Mouse (Mus musculus) forebrain, embryonic 14.5 days (tissue): Measurements from ENCODE around the gene Ilk. TPM values are rescaled to one million over a fixed set of nuclear protein-coding genes. Genes with fewer than 3 reads are reported as not detected.

Experiments
- ATAC-seq: fragments of 200-750 bp; cut with Nextera tagmentation; 2 replicates; pipeline ENCODE4 v1.8.0; 2017; ENCODE audit warnings: mild to moderate bottlenecking, moderate library complexity
- DNase-seq: peaks from one replicate; pipeline ENCODE4 v3.0.0-alpha.2; 2015; ENCODE audit warnings: low spot score
- H3K27ac ChIP-seq: fragments of 300-500 bp; sonication (generic); 2 replicates; pipeline ENCODE4 v1.5.1; 2014; ENCODE audit warnings: low read depth, mild to moderate bottlenecking, control low read depth, low read length, moderate library complexity
- H3K27me3 ChIP-seq: fragments of 300-500 bp; sonication (generic); replicated peaks from 2 replicates; pipeline ENCODE4 v1.6.1; 2014; ENCODE audit warnings: low read length, control low read depth, mixed read lengths; ENCODE audit not compliant: control insufficient read depth, insufficient read depth
- H3K36me3 ChIP-seq: fragments of 300-500 bp; sonication (generic); 2 replicates; pipeline ENCODE4 v1.6.1; 2014; ENCODE audit warnings: low read length, control low read depth; ENCODE audit not compliant: control insufficient read depth, insufficient read depth
- H3K4me1 ChIP-seq: fragments of 300-500 bp; sonication (generic); 2 replicates; pipeline ENCODE4 v1.6.1; 2014; ENCODE audit warnings: antibody characterized with exemption, low read length, control low read depth; ENCODE audit not compliant: control insufficient read depth, insufficient read depth
- H3K4me2 ChIP-seq: fragments of 300-500 bp; sonication (generic); 2 replicates; pipeline ENCODE4 v1.6.1; 2014; ENCODE audit warnings: mild to moderate bottlenecking, control low read depth, low read length
- H3K4me3 ChIP-seq: fragments of 300-500 bp; sonication (generic); 2 replicates; pipeline ENCODE4 v1.5.1; 2014; ENCODE audit warnings: low read depth, low read length, control low read depth
- H3K9ac ChIP-seq: fragments of 300-500 bp; sonication (generic); 2 replicates; pipeline ENCODE4 v1.6.1; 2014; ENCODE audit warnings: mild to moderate bottlenecking, low read length, control low read depth, moderate library complexity
- H3K9me3 ChIP-seq: fragments of 300-500 bp; sonication (generic); replicated peaks from 2 replicates; pipeline ENCODE4 v1.6.1; 2016; ENCODE audit warnings: low read length, control low read depth, mixed read lengths; ENCODE audit not compliant: control insufficient read depth
- WGBS: fragments of 180-500 bp; shearing (Covaris S2); extraction: QIAGEN DNeasy Blood & Tissue Kit; methylation state at CpG from one replicate; pipeline ENCODE4 v1.1.7; 2014; 5-methylcytosine and 5-hydroxymethylcytosine counted together
- polyA plus RNA-seq: library from polyadenylated mRNA; unstranded; fragments of >200 nt; fragmentation: Nextera tagmentation; extraction: Ambion mirVana; gene quantifications from 2 replicates; pipeline ENCODE4 v1.2.1, GENCODE M21; 2014

Gene Ilk
- polyA plus RNA-seq, 1 experiment from 2014 or later = 207 TPM

DNA sequence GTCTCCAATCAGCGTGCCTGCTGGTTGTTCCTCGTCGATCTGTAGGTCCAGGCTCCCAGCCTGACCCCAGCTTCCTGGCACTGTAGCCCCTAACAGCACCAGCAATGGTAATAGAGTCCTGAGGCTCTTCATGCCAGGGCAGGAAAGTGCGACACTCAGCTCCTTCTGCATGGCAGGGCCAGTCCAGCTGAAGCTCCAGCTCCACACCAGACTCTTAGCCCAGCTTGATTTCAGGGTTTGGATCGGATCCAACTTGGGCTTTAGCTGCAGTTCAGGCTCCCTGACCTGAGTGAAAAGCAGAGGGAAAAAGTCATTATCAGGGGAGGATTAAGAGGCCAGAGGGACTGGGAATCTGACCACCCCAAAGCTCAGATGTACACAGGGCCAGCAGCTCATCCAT lies 36.6 kb downstream of the Ilk start:
- no peak overlapping the region for H3K27ac ChIP-seq
- DNase-seq = no peak
- no peak overlapping the region for H3K9ac ChIP-seq
- peaks cover 5% of the 10 kb centered on the region; the same call in 1 of the 2 replicates for H3K4me1 ChIP-seq
- H3K4me2 ChIP-seq = no peak overlapping the region
- no peak overlapping the region for H3K4me3 ChIP-seq
- peaks cover 84% of the 10 kb centered on the region for H3K36me3 ChIP-seq
- WGBS = 92% methylated on average over 5 of the region's 5 CpGs
- H3K27me3 ChIP-seq = no peaks in the 10 kb centered on the region
- no peak for ATAC-seq
- no peaks in the 10 kb centered on the region for H3K9me3 ChIP-seq

DNA sequence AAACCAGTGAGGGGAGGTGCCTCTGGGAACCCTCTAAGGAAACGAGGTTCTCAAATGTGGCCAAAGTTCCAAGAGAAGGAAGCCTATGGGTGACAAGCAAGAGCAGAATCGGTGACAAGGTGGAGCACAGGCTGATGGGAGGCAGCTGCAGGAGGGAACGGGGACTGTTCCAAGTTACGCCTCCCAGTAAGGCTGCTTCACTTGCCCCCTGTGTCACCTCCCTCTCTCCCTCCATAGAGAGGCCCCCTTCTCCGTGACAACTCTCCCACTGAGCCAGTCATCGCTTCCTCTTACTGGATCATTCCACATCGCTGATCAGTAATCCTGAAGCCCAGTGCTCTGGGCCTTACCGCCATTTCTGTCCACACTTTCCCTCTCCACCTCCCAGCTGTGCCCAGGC lies 38.3 kb downstream of the Ilk start:
- H3K4me2 ChIP-seq = no peak overlapping the region
- no peak overlapping the region for H3K4me3 ChIP-seq
- H3K9ac ChIP-seq = 0 out of 2 replicates have a peak overlapping the region, but pooled peaks have one; percentile 3
- H3K9me3 ChIP-seq = no peaks in the 10 kb centered on the region
- ATAC-seq (no peak), DNase-seq (no peak)
- H3K27me3 ChIP-seq = no peaks in the 10 kb centered on the region
- peaks cover 16% of the 10 kb centered on the region for H3K4me1 ChIP-seq
- peaks cover 82% of the 10 kb centered on the region for H3K36me3 ChIP-seq
- 28% methylated on average over 8 of the region's 8 CpGs for WGBS
- no peak overlapping the region for H3K27ac ChIP-seq

DNA sequence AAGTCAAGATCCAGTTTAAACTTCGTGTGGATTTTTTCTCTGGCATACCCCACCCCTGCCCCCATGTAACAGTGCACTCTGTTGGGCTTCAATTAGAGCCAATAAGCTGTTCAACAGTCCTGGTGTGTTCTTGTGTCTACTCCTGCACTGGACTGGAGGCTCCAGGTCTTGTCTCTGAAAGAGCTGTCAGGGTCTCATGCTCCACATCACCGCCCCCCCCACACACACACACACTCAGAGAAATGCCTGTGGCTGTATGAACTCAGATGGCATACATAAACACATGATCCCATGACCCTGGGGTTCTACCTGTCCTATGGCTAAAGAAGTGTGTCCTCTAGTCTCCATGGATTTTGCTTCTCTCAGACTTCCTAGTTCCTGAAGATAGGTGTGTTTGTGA lies 39.6 kb downstream of the Ilk start:
- Histone ChIP-seq H3K27ac (no peak overlapping the region), H3K9ac (no peak overlapping the region), H3K36me3 (peaks cover 81% of the 10 kb centered on the region), H3K4me1 (peaks cover 16% of the 10 kb centered on the region), H3K4me3 (no peak overlapping the region), H3K4me2 (no peak overlapping the region), H3K27me3 (no peaks in the 10 kb centered on the region), H3K9me3 (no peaks in the 10 kb centered on the region)
- ATAC-seq (no peak), DNase-seq (no peak)
- 82% methylated on average over 2 of the region's 2 CpGs for WGBS

- Histone ChIP-seq H3K4me1 (peaks cover 16% of the 10 kb centered on the region), H3K27ac (no peak overlapping the region), H3K4me3 (no peak overlapping the region), H3K27me3 (no peaks in the 10 kb centered on the region), H3K36me3 (peaks cover 81% of the 10 kb centered on the region), H3K4me2 (no peak overlapping the region), H3K9ac (no peak overlapping the region), H3K9me3 (no peaks in the 10 kb centered on the region)
- no peak for ATAC-seq
- DNase-seq = no peak
- 91% methylated on average over 1 of the region's 1 CpGs for WGBS
These were observed 40.9 kb downstream of the Ilk start for GRCm38 (mm10) chr7:105777316-105777715.

GRCm38 (mm10) chr7:105777797-105778552 lies 41.6 kb downstream of the Ilk start:
- no peak overlapping the region for H3K4me2 ChIP-seq
- no peak overlapping the region for H3K4me3 ChIP-seq
- 77% methylated on average over 13 of the region's 13 CpGs for WGBS
- H3K9ac ChIP-seq = peak overlapping the region; percentile 22; the same call in 1 of the 2 replicates
- H3K9me3 ChIP-seq = no peaks in the 10 kb centered on the region
- ATAC-seq (peak; percentile 41), DNase-seq (no peak)
- H3K36me3 ChIP-seq = peaks cover 81% of the 10 kb centered on the region
- H3K4me1 ChIP-seq = peaks cover 16% of the 10 kb centered on the region
- H3K27ac ChIP-seq = no peak overlapping the region; the same call in 1 of the 2 replicates
- no peaks in the 10 kb centered on the region for H3K27me3 ChIP-seq

DNA sequence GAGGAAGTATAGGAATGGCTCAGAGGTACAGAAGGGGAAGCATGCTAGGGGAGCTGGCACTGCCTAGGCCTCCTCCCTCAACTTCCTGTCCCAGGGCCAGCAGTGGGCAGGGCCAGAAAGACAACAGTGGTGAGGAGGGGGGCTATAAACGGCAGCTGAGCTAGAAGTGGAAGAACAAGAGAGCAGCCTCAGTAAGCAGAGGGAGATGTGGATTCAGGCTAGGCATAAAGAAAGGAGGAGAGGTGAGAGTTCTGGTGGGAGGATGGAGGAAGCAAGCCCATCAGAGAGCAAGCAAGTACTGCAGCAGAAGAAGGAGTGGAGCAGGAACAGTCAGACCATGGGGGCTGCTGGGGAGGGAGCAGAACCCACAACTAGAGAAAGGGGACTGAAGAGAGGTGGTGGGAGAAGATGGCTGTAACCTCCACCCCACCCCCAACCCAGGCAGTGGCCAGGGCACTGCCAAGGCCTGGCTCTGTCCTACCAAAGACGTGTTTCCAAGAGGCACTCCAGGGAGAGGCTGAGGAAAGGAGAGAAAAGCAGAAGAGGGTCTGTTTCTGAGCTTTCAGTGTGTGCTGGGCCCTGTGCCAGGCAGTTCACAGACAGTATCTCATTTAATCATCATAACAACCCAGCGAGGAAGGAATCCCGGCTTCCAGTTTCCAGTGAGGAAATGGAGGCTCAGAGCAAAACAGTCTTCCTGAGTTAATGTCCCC lies 42.3 kb downstream of the Ilk start:
- peak overlapping the region; percentile 58; the same call in 1 of the 2 replicates for H3K27ac ChIP-seq
- H3K4me1 ChIP-seq = peaks cover 22% of the 10 kb centered on the region
- H3K4me3 ChIP-seq = no peak overlapping the region
- H3K27me3 ChIP-seq = no peaks in the 10 kb centered on the region
- peaks cover 82% of the 10 kb centered on the region for H3K36me3 ChIP-seq
- 28% methylated on average over 4 of the region's 4 CpGs for WGBS
- H3K9ac ChIP-seq = peak overlapping the region; percentile 22
- ATAC-seq (peak; percentile 55; the same call in 1 of the 2 replicates), DNase-seq (peak; percentile 42)
- H3K9me3 ChIP-seq = no peaks in the 10 kb centered on the region
- no peak overlapping the region for H3K4me2 ChIP-seq

DNA sequence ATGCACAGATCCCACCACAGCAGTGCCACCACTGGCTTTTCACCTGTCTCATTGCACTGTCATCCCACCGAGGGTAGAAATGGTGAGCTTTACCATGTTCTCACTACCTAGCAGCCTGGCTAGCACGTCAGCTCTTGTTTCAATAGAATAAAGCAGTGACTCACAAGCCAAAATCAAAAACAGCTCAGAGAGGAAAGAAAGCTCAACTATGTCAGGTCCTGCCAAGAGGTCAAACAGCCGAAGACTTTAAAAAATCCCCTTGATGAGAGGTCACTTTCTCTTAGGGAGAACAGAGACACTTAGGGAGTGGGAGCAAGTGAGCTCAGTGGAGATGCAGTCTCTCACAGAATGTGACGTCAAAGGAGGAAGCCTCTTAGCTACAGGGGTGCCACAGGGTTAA lies 47.5 kb downstream of the Ilk start:
- Histone ChIP-seq H3K9me3 (no peaks in the 10 kb centered on the region), H3K9ac (peak overlapping the region; percentile 13), H3K27me3 (no peaks in the 10 kb centered on the region), H3K4me3 (no peak overlapping the region), H3K4me1 (peaks cover 37% of the 10 kb centered on the region), H3K4me2 (peak overlapping the region; percentile 73), H3K36me3 (peaks cover 65% of the 10 kb centered on the region), H3K27ac (no peak overlapping the region)
- ATAC-seq = no peak
- 61% methylated on average over 4 of the region's 4 CpGs for WGBS
- DNase-seq = no peak

- H3K4me3 ChIP-seq = peak overlapping the region; percentile 13; the same call in 1 of the 2 replicates
- ATAC-seq (no peak), DNase-seq (no peak)
- H3K27me3 ChIP-seq = no peaks in the 10 kb centered on the region
- no peaks in the 10 kb centered on the region for H3K9me3 ChIP-seq
- WGBS = 12% methylated on average over 4 of the region's 4 CpGs
- peaks cover 58% of the 10 kb centered on the region for H3K36me3 ChIP-seq
- peaks cover 33% of the 10 kb centered on the region for H3K4me1 ChIP-seq
- H3K27ac ChIP-seq = no peak overlapping the region
- H3K4me2 ChIP-seq = peak overlapping the region; percentile 73
- peak overlapping the region; percentile 42 for H3K9ac ChIP-seq
These were observed 48.2 kb downstream of the Ilk start for GRCm38 (mm10) chr7:105784556-105784955.
